Mouse (Mus musculus): ENCODE measurements at regions not wholly inside any gene's neighbourhood (a gene's known extent, or its start where the extent isn't known, plus 50 kb on each side); places are given as distances from the start of the nearest gene placed in this dataset.

- TF ChIP-seq POLR2A (IDR thresholded peaks at IDR 0.05; ENCODE audit: control insufficient read depth in 1 of 2, insufficient read depth in 1 of 2, low read depth in 1 of 2, low read length in 2 of 2, poor library complexity in 1 of 2) (no peak), GATA1 (IDR thresholded peaks at IDR 0.05; ENCODE audit: low read depth, low read length) (no peak), CTCF (IDR thresholded peaks at IDR 0.05 in 2 of 3, conservative IDR thresholded peaks at IDR 0.05 in 1 of 3; ENCODE audit: control insufficient read depth in 1 of 3, insufficient read depth in 1 of 3, low read depth in 2 of 3, low read length in 3 of 3, poor library complexity in 1 of 3, severe bottlenecking in 1 of 3) (no peak), ZMIZ1 (IDR thresholded peaks at IDR 0.05; ENCODE audit: low read depth, low read length) (no peak), POLR2AphosphoS2 (IDR thresholded peaks at IDR 0.05; ENCODE audit: low read length) (no peak), SMC3 (IDR thresholded peaks at IDR 0.05; ENCODE audit: low read depth, low read length) (no peak), TAL1 (IDR thresholded peaks at IDR 0.05; ENCODE audit: low read length) (no peak), EP300 (IDR thresholded peaks at IDR 0.05; ENCODE audit: low read depth in 1 of 2, low read length in 2 of 2) (peak in 1 of 2 experiments; percentile 42; a peak in 1 of 4 replicates), ELF1 (IDR thresholded peaks at IDR 0.05; ENCODE audit: low read depth, low read length) (no peak), MYC (IDR thresholded peaks at IDR 0.05; ENCODE audit: low read depth, low read length) (no peak), POLR2AphosphoS5 (IDR thresholded peaks at IDR 0.05; ENCODE audit: borderline replicate concordance, low read depth, low read length) (no peak)
These were observed 342.2 kb upstream of the Zeb2 start for GRCm38 (mm10) chr2:45459410-45459809.
